Mouse (Mus musculus) left cerebral cortex, postnatal 10 days (tissue): Measurements from ENCODE around the gene Pou6f1. TPM values are rescaled to one million over a fixed set of nuclear protein-coding genes. Genes with fewer than 3 reads are reported as not detected.
"Not testable (repeated sequence)": the region's sequence is repeated elsewhere in the genome, so short reads cannot be mapped to it uniquely, and the experiment has no call there.

Experiments used
- DNase-seq, 2 experiments: peaks; one replicate each; pipeline ENCODE4 v3.0.0; 2021 to 2022; ENCODE audit warnings: low spot score in 2 of 2, mixed read lengths in 1 of 2; ENCODE audit errors: extremely low spot score in 1 of 2
- intact Hi-C: fragments of 180-260 bp; cut with DNase I; formaldehyde crosslinking; loops from one replicate; pipeline ENCODE4 v1.15.1; 2025
- microRNA-seq: library from miRNA; unstranded; fragments of <30 nt; microRNA quantifications from one replicate; pipeline ENCODE4 v1.2.0, GENCODE M21; 2022
- total RNA-seq, 2 experiments: library from RNA; stranded (reverse); gene quantifications; 2 replicates each; pipeline ENCODE4 v1.2.3; 2021

The Pou6f1 gene
- total RNA-seq, 2 experiments from 2014 or later: 102 to 120 TPM

DNA sequence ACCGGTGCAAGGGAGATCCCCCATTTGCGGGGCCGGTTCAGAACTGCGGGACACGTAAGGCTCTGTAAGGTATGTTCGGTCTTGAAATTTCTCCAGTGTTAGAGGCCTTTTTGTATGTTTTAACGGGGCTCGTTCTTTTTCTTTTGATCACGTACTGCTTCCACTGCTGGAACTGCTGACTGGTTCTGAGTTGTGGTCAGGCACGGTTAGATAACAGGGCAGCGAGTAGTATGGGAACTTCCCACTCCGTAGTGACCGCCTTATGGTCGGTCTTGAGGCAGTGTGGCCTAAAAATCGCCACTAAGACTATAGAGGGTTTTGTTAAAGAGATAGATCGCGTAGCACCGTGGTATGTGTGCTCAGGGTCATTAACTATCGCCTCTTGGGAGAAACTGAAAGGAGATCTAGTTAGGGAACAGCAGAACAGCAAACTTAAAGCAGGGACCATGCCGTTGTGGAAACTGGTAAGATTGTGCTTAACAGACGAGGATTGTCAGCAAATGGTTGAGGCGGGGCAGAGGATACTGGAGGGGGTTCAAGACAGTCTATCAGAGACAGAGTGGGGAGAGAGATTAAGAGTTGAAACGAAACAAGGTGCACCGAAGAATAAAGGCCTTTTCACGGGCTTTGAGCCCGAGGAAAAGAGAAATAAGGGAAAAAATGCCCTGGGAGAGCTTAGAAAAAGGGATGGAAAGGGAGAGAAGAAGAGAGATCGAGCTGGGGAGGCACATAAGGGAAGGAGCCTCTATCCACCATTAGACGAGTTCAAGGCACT lies 56.7 kb downstream of the Pou6f1 start:
- DNase-seq, intact Hi-C loops: not testable (repeated sequence)

- no peak for DNase-seq
- intact Hi-C loops: no loop called here
Observed at GRCm38 (mm10) chr15:100541426-100541825, 58.4 kb downstream of the Pou6f1 start.

DNA sequence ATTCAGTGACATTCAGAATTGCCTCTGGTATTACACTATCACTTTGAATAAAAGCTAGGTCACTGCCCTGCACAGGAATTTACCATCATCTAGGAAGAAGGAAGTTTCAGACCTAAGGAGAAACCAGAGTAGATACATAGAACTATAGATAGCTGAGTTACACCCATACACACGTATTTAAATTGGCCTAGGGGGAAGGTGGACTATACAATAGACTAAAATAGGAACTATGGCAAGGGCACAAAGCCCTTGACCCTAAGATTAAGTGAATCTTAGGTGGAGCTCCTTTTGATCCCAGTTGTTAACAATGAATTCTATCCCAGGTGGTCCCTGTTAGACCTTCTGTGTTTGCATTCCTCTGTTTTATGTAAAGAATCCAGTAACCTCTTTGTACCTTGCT lies 58.8 kb downstream of the Pou6f1 start:
- intact Hi-C loops, DNase-seq: not testable (repeated sequence)

GRCm38 (mm10) chr15:100539411-100539810 lies 60.4 kb downstream of the Pou6f1 start:
- intact Hi-C loops: no loop called here
- no peak for DNase-seq

- peak in 1 of 2 experiments; percentile 24 for DNase-seq
- intact Hi-C loops: no loop called here
Observed at GRCm38 (mm10) chr15:100537913-100538312, 61.9 kb downstream of the Pou6f1 start.

- intact Hi-C loops: loop anchor here (10.0 kb wide), 1 partner anchor 157 kb away; the partner anchor contains the start of gene Cela1
- DNase-seq: no peak
Observed at GRCm38 (mm10) chr15:100527900-100528299, 71.9 kb downstream of the Pou6f1 start.

DNA sequence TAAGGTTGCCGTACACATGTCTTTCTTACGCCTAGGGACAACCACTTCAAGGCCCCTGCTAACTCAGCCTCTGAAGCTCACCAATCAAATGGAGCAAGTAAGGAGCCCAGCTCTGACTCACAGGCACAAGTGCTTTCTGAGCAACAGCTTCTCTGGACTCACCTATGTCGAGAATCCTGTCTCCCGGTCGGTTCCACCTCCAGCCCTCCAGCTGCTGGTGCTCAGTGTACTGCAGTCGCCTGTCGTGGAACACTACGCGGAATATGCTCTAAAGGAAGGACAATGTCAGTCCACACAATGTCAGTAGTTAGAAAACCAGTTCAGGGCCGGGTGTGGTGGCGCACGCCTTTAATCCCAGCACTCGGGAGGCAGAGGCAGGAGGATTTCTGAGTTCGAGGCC lies 74.4 kb downstream of the Pou6f1 start:
- no peak for DNase-seq
- intact Hi-C loops: loop anchor here (10.0 kb wide), 1 partner anchor 159 kb away; the partner anchor contains the start of gene Cela1

Small RNA genes within 50 kb of the gene (microRNA-seq; reads per million reads assigned to microRNA genes)
- not detected for gene Mir6961

Other genes with a start within 250 kb of the Pou6f1 start
- gene Methig1, start 246.8 kb downstream of the Pou6f1 start, total RNA-seq: not detected
- gene Mettl7a2, start 246.8 kb downstream of the Pou6f1 start, total RNA-seq: under 1 TPM in 1 of 2 experiments, not detected in 1; 0.22 TPM
- gene Higd1c, start 235.4 kb downstream of the Pou6f1 start, total RNA-seq: not detected
- under 1 TPM in 1 of 2 experiments, not detected in 1; 0.18 TPM for gene Gm5475, start 177.8 kb downstream of the Pou6f1 start, total RNA-seq
- gene Slc11a2, start 174.9 kb downstream of the Pou6f1 start, total RNA-seq: 10 to 100 TPM; 53.5 to 55.6 TPM
- 10 to 100 TPM; 77.9 to 78.2 TPM for gene Letmd1, start 131.0 kb downstream of the Pou6f1 start, total RNA-seq
- 10 to 100 TPM; 41.7 to 43.7 TPM for gene Csrnp2, start 104.5 kb downstream of the Pou6f1 start, total RNA-seq
- gene Tfcp2, start 48.0 kb downstream of the Pou6f1 start, total RNA-seq: 10 to 100 TPM; 31.0 to 31.5 TPM
- 10 to 100 TPM; 75.3 to 76.8 TPM for gene Dazap2, start 15.4 kb upstream of the Pou6f1 start, total RNA-seq
- gene Smagp, start 37.0 kb upstream of the Pou6f1 start, total RNA-seq: 1 to 10 TPM; 2.4 to 2.6 TPM
- gene Bin2, start 69.6 kb upstream of the Pou6f1 start, total RNA-seq: 1 to 10 TPM; 5.1 to 5.6 TPM
- 1 to 10 TPM; 1.6 to 2.2 TPM for gene Cela1, start 87.9 kb upstream of the Pou6f1 start, total RNA-seq
- under 1 TPM; 0.47 to 0.69 TPM for gene Galnt6, start 129.4 kb upstream of the Pou6f1 start, total RNA-seq
- 10 to 100 TPM; 84.1 to 84.7 TPM for gene Slc4a8, start 161.8 kb upstream of the Pou6f1 start, total RNA-seq